Mouse (Mus musculus) layer of hippocampus, adult 9-10 months (tissue): ENCODE measurements around the gene Nt5c.
"Not testable (repeated sequence)": the region's sequence is repeated elsewhere in the genome, so short reads cannot be mapped to it uniquely, and the experiment has no call there.

Experiments
- DNase-seq: peaks from one replicate; pipeline ENCODE4 v3.0.0; 2022; ENCODE audit warnings: low spot score

Gene Nt5c

DNA sequence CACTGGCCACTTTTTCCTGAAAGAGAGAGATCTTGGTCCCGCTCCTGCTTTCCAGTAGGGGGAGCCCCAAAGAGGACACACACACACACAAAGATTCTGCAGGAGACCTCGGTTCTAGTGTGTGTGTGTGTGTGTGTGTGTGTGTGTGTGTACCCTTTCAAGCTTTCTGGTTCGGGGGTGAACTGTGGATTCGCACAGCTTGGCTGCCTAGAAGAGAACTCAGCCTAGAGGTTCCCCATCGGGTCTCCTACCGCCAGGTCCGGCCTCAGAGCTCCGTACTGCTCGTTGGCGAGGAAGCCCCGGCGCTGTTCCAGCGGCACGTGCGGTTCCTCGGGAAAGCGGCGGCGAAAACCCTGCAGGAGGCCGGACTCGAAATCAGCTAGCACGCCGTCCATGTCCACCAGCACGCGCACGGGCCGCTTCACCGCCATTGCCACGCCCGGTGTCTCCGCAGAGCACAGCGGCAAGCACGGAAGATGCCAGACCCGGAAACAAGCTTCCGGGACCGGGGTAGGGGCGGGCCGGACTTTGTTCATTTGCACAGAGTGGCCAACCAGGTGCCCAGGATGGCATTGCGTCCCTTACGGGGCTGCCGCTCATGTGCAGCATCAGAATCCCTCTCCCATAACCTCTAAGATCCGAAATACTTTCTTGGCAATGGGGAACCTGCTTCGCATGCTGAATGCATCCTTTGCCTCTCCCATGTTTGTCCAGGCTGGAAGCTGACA lies at the start of gene Nt5c:
Gene Nt5c (minus strand): TSS at position 507 of the 728 bp plus-strand sequence.
- DNase-seq = peak; percentile 72

DNA sequence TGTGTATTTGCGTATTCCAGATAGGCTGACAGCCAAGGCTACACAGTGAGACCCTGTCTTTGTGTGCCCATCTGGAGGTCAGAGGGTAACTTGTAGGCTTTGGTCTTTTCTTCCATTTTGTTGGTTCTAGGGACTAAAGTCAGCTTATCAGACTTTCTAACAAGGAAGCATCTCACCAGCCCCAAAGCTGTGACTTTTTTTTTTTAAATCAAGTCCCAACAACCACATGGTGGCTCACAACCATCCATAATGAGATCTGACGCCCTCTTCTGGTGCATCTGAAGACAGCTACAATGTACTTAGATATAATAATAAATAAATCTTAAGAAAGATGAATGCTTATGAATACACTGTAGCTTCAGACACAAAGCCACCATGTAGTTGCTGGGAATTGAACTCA lies 46.4 kb upstream of the Nt5c start:
- DNase-seq = no peak

DNA sequence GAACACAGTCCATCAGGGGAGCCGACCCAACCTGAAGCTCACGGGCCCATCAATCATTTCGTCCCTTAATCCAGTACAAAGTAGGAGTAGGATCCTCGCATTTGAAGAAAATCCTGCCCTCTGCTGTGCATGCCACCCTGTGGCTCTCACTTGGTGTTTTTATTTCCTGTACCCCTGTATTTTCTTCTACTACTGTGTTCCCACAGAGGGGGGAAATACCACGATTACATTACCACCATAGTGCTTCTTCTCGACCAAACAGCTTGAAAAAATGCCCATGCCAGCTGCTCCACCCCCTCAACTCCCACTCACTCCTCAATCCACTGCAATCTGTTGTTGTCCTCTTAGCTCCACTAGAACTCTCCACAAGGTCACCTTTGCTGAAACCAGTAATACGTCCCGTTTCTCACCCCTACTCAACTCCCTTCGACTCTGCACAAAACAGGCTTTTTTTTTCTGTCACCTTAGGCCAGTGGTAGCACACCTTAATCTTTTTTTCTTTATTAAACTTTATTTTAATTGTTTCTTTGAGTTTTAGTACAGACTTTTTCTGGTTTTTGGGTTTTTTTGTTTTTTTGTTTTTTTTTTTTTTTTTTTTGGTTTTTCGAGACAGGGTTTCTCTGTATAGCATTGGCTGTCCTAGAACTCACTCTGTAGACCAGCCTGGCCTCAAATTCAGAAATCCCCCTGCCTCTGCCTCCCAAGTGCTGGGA lies 45.4 kb upstream of the Nt5c start:
- DNase-seq = no peak

DNA sequence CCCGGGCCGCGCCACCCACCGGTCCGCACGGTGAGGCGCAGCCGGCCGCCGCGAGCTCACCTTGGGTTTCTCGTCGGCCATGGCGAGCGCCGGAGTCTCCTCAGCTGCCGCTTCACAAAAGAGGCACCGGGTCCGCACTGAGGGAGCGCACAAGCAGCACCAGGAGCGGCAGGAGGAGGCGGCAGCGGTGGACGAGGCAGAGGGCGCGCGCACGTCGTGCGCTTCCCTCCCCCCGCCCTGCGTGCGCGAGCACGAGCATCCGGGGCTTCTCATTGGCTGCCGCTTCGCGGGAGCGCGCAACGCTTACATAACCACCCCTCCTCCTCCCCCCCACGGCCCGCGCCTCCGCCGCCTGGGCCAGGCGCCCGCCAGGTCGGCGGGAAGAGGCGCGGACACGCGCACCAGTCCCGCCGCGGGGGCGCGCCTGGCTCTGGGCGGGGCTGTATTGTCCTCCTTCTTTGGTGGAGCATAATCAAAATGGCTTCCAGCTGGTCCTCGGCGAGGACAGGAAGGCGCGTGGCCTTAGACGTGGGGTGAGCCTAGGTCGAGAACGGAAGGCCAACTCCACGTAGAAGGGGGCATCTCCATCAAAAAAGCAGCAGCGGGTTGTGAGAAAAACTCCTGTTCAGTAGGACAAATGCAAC lies 44.5 kb upstream of the Nt5c start, which contains the start of gene Sumo2:
Gene Sumo2 (minus strand): TSS at position 239 of the 644 bp plus-strand sequence.
- DNase-seq = peak; percentile 92

DNA sequence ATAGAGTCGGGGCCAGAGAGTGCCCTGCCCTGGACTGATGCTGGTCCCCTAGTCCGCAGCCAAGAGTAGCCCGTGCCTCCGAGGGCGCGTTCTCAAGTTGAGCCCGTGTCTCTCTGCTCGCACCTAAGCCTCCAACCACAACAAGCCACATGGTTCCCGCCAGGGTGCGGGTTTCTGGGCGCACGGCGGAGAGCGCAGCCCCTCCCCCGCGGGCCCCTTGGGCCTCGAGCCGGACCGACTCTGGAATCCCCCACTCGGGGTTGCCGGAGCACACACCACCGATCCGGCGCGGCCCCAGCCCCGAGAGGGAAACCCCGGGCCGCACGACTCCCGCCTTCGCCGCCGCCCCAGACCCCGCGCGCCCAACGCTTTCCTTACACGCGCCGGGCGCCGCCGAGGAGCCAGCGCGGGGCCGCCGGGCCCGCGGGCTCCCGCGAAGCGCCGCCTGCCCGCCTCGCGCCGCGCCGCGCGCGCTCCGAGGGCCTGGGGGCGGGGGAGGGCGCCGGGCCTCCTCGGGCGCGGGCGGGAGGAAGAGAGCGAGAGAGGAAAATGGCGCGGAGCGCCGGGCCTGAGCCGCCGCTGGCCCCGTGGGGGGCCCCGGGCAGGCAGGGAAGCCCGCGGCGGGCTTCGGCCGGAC lies 43.9 kb upstream of the Nt5c start:
- DNase-seq = no peak

DNA sequence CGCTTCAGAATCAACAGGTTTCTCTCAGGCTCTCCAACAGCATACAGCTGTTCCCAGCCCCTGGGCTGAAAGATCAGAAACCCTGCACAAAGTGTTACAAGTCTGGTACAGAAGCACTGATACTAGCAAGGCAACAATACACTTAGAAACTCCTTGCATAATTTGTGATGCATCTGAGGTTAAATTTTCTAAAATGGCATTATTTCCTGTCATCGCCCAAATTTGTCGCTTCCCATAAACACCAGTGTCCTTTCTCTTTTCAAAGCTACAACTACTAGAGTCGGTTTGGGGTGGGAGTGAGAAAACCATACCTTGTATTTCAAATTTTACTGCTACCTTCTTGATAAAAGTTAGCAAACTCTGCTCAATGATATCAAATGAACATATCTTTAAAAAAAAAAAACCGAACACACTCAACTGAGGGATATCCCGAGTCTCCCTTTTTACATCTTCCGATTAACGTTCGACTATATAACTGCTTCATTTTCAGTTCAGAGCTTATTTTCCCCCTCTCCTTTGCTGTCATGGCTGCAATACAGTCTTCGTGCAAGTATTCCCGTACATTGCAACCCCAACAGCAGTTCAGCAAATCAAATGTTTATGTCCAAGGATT lies 43.2 kb upstream of the Nt5c start:
- DNase-seq = no peak

DNA sequence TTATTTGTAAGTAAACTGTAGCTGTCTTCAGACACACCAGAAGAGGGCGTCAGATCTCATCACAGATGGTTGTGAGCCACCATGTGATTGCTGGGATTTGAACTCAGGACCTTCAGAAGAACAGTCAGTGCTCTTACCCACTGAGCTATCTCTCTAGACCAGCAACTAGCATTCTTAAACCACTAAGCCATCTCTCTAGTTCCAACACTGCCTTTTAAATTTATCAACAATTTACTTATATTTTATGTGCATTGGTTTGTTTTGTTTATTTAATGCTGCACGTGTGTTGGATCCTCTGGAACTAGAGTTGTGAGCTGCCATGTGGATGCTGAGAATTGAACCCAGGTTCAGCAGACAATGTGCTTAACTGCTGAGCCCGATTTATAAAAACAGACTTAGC lies 34.8 kb upstream of the Nt5c start:
- not testable (repeated sequence) for DNase-seq

DNA sequence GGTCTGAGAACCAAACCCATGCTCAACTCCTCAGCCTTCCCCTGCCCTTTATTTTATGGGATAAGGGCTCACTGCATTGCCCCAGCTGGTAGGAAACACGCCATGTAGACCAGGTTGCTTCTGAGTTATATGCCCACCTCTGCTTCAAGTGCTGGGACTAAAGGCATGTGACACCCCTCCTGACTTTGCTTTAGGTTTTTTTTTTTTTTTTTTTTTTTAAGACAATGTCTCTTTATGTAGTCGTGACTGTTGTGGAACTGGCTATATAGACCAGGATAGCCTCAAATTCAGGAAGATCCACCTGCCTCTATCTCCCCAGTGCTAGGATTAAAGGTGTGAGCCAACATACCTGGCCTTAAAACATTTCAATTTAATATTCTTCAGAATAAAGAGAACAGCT lies 31.0 kb upstream of the Nt5c start:
- no peak for DNase-seq

DNA sequence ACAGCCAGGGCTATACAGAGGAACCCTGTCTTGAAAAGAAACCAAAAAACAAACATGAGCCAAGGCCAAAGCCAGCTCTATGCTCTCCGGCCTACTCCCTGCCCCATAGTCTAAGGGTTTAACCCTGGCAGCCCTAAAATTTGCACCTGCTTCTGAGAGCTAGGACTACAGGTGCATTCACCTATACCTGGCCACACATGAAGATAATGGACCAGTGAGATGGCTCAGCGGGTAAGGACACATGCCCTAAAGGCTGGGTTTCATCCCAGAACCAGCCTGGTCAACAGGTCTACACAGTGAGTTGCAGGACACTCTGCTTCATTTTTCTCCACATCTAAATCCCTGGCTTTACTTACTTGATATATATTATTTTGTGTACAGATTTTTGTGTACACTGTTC lies 30.6 kb upstream of the Nt5c start:
- no peak for DNase-seq

DNA sequence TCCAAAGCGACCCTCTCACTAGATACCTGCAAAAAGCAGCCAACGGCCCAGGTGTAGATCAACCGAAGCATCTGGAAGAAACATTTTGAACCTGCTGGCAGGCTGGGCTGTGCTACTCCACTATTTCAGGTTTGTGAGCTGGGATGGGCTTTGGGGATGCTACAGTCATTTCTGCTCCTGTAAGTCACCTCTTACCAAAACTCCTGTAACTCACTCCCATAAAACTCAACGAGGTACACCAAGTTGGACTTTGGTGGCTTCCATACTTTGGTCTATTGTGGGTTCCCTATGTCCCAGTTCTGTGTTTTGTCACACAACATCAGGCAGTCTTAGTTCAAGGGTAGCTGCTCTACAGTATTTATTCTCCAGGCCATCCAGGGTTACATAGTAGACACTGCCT lies 29.4 kb upstream of the Nt5c start:
- no peak for DNase-seq

DNA sequence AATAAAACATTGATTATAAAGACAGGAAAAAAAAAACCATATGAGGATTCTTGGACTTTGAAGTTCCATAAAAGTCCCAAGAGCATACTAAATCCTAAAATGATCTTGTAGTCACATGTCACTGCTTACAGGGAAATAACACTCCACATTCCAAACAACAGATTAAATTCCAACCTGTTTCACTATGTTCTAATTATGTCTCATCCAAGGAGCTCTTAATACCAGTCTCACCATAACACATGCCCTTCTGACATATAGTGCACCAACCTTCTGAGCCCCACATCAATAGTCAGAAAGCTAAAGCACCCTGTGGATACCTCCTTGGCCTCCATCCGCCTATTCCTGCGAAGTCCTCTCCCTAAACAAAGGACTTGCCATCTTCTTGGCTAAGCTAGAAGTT lies 28.6 kb upstream of the Nt5c start:
- DNase-seq = no peak

DNA sequence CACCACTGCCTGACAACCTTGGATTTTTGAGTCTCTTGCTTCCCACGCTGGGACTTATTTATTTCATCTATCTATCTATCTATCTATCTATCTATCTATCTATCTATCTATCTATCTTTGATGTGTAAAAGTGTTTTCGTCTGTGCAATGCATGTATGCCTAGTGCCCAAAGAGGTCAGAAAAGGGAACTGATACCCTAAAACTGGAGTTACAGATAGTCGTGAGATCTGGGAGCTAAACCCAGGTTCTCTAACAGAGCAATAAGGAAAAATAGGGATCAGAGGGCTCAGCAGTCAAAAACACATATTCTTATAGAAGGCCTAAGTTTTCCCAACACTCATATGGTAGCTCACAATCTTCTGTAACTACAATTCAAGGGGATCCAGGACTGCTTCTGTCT lies 27.9 kb upstream of the Nt5c start:
- DNase-seq = no peak

DNA sequence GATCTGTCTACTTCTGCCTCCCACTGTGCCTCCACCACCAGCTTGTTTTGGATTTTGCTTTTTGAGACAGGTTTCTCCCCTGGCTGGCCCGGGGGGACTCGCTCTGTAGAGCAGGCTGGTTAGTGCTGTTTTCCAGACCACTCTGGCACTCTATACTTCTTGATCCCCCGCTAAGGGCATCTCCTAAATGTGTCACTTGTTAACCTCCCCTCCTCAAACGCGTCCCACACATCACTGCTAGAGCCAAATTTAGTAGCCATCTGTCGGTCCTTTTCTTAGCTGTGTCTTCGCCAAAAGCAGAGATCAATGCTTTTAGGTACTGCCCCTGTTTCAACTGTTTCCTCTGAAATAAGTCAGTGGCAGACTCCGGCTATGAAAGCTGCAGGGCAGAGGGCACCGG lies 27.0 kb upstream of the Nt5c start:
- no peak for DNase-seq

DNA sequence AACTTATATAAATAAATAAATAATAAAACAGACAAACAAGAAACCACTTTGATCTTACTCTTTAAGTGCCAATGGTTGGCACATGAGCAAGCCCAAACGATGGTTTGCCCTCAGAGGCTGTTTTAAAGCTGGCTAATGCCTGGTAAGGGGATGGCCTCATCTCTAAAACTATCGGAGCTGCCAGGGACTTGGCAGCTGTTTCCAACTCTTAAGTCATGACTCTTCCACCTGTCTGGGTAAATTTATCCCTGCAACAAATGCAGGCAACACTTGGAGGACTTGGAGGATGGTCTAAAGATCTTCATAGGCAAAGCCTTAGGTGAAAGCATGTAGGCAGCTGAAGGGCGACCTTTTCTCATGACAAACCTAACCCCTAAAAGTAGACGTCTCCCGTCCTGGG lies 25.3 kb upstream of the Nt5c start:
- no peak for DNase-seq

DNA sequence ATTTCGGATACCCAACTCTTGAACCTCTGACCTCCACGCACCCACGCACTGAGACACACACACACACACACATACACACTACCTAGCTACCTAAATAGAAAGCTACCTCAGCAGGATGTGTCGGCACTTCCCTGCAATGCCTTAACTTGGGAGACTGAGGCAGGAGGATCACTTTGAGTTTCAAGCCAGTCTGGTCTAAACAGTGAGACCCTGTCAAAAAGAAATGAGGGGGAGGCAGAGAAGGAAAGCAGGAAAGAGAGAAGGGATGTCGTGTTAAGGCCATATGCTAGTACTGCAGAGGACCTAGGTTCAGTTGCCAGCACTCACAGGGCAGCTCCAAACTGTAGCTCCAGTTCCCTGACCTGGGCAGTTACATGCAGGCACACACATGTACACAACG lies 23.4 kb upstream of the Nt5c start:
- DNase-seq = no peak

DNA sequence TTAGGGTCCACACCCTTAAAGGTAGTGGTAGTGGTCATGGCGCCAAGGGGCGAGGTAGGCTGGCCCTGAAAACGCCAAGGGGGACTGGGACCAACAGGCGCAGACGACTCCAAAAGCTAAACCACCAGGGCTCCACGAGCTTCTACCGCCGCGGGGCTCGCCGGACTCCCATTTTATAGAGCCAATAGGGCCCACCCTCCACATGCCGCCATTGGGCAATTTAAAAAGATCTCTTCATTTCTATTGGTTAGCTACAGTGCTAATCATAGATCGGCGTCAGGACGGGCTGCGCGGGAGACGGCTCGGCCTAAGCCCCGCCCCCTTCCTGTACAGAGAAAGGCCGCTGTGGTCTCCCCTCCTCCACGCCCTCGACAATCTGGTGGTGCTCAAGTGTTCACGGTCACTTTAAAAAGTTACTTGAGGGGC lies 22.6 kb upstream of the Nt5c start, which contains the start of gene Jpt1:
Gene Jpt1 (minus strand): TSS at position 150 of the 426 bp plus-strand sequence.
- DNase-seq = peak; percentile 100

DNA sequence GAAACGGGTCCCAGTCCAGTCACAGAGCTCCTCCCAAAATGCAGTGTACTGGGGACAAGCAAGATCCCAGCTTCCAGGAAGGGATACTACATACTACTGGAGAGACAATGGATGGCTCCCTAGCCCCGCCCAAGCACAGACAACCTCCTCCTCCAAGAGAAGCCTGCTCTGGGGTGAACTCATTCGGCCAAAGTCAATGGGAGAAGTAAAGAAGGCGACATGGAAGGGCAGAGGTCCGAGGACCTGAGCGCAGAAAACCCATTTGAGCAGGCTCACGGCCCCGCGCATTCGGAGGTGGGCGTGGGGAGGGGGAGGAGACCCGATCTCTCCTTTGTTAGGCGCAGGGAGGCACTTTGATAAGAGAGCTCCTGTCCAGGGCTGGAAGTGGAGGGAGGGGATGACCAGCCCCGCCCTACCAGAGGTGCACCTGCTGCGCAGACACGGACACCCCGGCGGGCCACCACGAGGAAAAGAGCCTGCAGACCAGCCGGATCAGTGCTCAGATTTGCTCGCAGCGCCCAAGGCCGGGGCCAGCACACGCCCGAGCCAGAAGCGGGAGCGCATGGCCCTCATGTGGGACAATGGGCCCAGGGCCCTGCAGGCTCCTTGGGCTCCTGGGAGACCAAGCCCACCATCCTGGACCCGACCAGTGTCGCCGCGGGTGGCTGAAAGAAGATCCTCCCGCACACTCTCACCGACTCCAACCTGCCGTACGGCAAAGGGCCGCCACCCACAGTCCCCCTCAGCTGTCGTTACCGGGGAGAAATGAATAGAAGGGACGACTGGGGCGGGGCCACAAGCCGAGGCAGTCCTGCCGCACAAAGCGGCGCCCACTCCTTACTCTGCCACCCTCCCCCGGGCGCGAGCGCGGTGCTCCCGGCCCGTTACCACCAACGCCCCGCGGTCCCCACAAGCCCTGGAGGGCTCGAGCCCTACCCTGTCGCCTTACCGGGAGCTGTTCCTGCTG lies 21.9 kb upstream of the Nt5c start:
- DNase-seq = no peak

DNA sequence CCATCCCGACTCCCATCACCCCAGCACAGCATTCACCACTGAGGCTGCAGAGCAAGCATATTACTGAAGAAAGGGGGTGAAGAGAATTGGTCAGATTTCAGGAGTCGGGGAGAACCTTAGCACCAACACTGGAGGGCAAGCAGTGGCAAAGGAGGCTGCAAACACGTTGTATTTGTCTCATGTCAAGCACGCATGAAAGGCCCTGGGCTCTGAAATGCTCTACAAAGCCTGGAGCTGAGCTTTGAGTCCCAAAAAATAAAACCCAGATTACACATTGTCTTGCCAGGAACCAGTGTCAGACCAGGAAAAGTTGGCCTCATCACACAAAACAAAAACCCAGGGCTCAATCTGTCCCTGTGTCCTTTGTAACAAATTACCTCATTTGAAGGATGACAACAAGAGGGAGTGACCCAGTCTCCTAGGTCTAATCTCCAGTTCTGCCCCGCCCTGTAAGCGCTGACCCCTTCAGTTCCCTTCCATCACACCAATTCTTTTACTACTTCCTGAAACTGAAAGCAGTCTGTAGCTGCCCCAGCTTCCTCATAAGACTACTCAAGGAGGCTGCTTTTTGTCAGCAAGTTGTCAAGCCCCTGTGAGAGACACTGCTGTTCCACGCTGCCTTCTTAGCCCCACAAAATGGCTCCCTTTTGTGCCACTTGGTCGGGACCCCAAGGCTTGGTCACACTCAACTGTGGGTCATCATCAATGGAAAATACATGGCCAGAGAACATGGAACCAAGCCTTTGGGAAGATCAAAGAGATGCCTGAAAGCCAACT lies 20.9 kb upstream of the Nt5c start:
- DNase-seq = no peak

DNA sequence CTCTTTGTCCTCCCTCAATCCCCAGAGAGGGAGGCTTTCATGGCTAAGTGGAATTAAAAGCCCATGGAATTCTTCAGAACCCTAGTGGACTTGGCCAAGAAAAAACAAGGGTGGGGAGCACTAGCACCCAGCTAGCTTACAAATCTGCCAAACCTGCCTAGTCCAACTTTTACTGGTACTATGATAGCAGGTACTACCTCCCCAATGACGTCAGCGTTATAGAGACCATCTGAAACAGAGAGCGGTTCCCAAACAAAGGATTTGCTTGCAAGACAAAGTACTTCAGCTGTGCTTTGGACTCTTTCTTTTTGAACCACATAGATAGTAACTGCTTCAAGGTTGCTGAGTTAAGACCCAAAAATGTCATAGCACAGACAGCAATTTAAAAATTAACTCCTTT lies 20.3 kb upstream of the Nt5c start:
- DNase-seq = no peak

DNA sequence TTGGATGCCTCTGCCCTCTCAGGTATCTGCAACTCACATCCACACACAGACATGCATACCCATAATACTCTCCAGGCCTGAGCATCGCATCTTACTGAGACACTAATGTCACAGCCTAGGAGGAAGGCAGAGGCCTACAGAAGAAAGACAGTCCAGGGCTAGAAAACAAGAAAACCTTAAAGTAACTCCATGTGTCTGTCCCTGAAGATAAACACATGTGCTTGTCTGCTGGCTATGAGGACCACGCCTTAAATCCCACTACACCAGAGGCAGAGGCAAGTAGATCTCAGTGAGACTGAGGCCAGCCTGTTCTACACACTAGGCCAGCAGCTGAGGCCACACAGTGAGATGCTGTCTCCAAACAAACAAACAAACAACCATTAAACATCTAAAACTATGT lies 19.5 kb upstream of the Nt5c start:
- no peak for DNase-seq
